Mouse (Mus musculus) liver, embryonic 11.5 days (tissue): ENCODE results near the gene Fbxo17. TPM values are rescaled to one million over a fixed set of nuclear protein-coding genes. Genes with fewer than 3 reads are reported as not detected.

Experiments used
- ATAC-seq: fragments of 200-750 bp; cut with Nextera tagmentation; replicated peaks from 2 replicates; pipeline ENCODE4 v1.8.0; 2017; ENCODE audit warnings: moderate number of reproducible peaks, mild to moderate bottlenecking, moderate TSS enrichment, moderate library complexity; ENCODE audit not compliant: low FRiP score
- DNase-seq: peaks from one replicate; pipeline ENCODE4 v3.0.0-alpha.2; 2017; ENCODE audit warnings: low spot score
- H3K27ac ChIP-seq: fragments of 300-500 bp; sonication (generic); 2 replicates; pipeline ENCODE4 v1.5.1; 2014; ENCODE audit warnings: mild to moderate bottlenecking, low read depth, low read length, control low read depth
- H3K27me3 ChIP-seq: fragments of 300-500 bp; sonication (generic); replicated peaks from 2 replicates; pipeline ENCODE4 v1.6.1; 2014; ENCODE audit warnings: low read length, mixed read lengths; ENCODE audit not compliant: control insufficient read depth, insufficient read depth
- H3K36me3 ChIP-seq: fragments of 300-500 bp; sonication (generic); 2 replicates; pipeline ENCODE4 v1.6.1; 2014; ENCODE audit warnings: mild to moderate bottlenecking, low read length, moderate library complexity, mixed read lengths; ENCODE audit not compliant: control insufficient read depth, insufficient read depth
- H3K4me1 ChIP-seq: fragments of 300-500 bp; sonication (generic); replicated peaks from 2 replicates; pipeline ENCODE4 v1.6.1; 2014; ENCODE audit warnings: low read length, mixed read lengths; ENCODE audit not compliant: control insufficient read depth, insufficient read depth
- H3K4me2 ChIP-seq: fragments of 300-500 bp; sonication (generic); 2 replicates; pipeline ENCODE4 v1.6.1; 2014; ENCODE audit warnings: mild to moderate bottlenecking, control low read depth, moderate library complexity
- H3K4me3 ChIP-seq: fragments of 300-500 bp; sonication (generic); 2 replicates; pipeline ENCODE4 v1.5.1; 2014; ENCODE audit warnings: low read depth, low read length, control low read depth
- H3K9ac ChIP-seq: fragments of 300-500 bp; sonication (generic); 2 replicates; pipeline ENCODE4 v1.6.1; 2014; ENCODE audit warnings: low read depth, low read length, control low read depth
- H3K9me3 ChIP-seq: fragments of 300-500 bp; sonication (generic); 2 replicates; pipeline ENCODE4 v1.6.1; 2016; ENCODE audit warnings: low read length, inconsistent platforms, mixed read lengths; ENCODE audit not compliant: control insufficient read depth
- WGBS: fragments of 180-500 bp; shearing (Covaris S2); extraction: QIAGEN DNeasy Blood & Tissue Kit; methylation state at CpG from one replicate; pipeline ENCODE4 v1.1.7; 2014; 5-methylcytosine and 5-hydroxymethylcytosine counted together
- polyA plus RNA-seq: library from polyadenylated mRNA; unstranded; fragments of >200 nt; fragmentation: Nextera tagmentation; extraction: Ambion mirVana; gene quantifications from 2 replicates; pipeline ENCODE4 v1.2.1, GENCODE M21; 2014

The Fbxo17 gene
- polyA plus RNA-seq, 1 experiment from 2014 or later: 3.7 TPM

DNA sequence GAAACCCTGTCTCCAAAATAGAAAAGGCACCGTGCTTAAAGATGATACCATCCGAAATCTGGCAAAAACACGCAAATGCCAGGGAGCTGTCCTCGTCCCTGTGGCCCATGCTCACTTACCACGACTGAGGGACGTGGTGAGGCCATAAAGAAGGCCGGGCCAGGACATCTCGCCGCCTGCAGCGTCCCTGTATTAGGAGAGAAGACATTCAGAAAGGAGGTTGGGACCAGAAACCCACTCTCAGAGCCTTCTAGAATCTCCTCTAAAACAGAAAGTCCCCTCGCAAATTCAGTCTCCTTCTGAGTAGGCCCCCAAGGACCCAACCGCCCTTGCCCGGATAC is 24.7 kb downstream of the Fbxo17 start:
- WGBS: 1% methylated on average over 13 of the region's 13 CpGs
- Histone ChIP-seq H3K9ac (peak overlapping the region; percentile 77), H3K36me3 (peaks cover 25% of the 10 kb centered on the region), H3K9me3 (no peaks in the 10 kb centered on the region), H3K4me2 (peak overlapping the region; percentile 95), H3K4me1 (peaks cover 15% of the 10 kb centered on the region), H3K4me3 (peak overlapping the region; percentile 76), H3K27me3 (no peaks in the 10 kb centered on the region), H3K27ac (peak overlapping the region; percentile 20)
- ATAC-seq (peak; percentile 18), DNase-seq (no peak)

GRCm38 (mm10) chr7:28741709-28742438 is 25.3 kb downstream of the Fbxo17 start, which contains the start of the genes Mrps12 and Sars2:
TSS of gene Mrps12 (minus strand) at chr7:28741820.
TSS of gene Sars2 (plus strand) at chr7:28741992.
- Histone ChIP-seq H3K9ac (peak within 1 kb of the TSS; percentile 77), H3K27me3 (no peaks in the 10 kb centered on the region), H3K36me3 (peaks cover 26% of the 10 kb centered on the region), H3K9me3 (no peaks in the 10 kb centered on the region), H3K4me1 (peaks cover 15% of the 10 kb centered on the region), H3K4me3 (peak within 1 kb of the TSS; percentile 76), H3K27ac (peak within 1 kb of the TSS; percentile 20), H3K4me2 (peak within 1 kb of the TSS; percentile 95)
- peak; percentile 98 for DNase-seq
- peak; percentile 97 for ATAC-seq
- WGBS: under 1% methylated on average over 39 of the region's 39 CpGs

DNA sequence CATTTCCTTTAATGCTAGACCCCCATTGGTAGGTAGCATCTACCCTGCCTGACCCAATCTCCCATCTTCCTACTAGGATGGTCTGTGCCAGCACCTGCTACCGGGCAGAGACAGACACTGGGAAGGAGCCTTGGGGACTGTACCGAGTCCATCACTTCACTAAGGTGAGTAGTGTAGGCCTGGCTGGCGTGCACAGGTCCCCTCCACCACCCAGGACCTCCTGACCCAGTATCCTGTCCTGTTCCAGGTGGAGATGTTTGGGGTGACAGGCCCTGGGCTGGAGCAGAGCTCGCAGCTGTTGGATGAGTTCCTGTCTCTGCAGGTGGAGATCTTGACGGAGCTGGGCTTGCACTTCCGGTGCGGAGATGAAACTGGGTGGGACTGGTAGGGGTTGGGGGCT is 33.3 kb downstream of the Fbxo17 start:
- peaks cover 11% of the 10 kb centered on the region; the same call in 1 of the 2 replicates for H3K36me3 ChIP-seq
- H3K9ac ChIP-seq: no peak overlapping the region
- H3K4me3 ChIP-seq: no peak overlapping the region
- 92% methylated on average over 7 of the region's 7 CpGs for WGBS
- H3K27me3 ChIP-seq: no peaks in the 10 kb centered on the region
- H3K4me1 ChIP-seq: no peaks in the 10 kb centered on the region
- H3K4me2 ChIP-seq: no peak overlapping the region
- no peak overlapping the region for H3K27ac ChIP-seq
- H3K9me3 ChIP-seq: no peaks in the 10 kb centered on the region
- ATAC-seq (no peak), DNase-seq (no peak)

- peaks cover 14% of the 10 kb centered on the region; the same call in 1 of the 2 replicates for H3K36me3 ChIP-seq
- ATAC-seq (no peak), DNase-seq (no peak)
- 5% methylated on average over 17 of the region's 17 CpGs for WGBS
- no peak within 1 kb of the TSS for H3K27ac ChIP-seq
- H3K9me3 ChIP-seq: no peaks in the 10 kb centered on the region
- H3K9ac ChIP-seq: no peak within 1 kb of the TSS
- peaks cover 16% of the 10 kb centered on the region for H3K27me3 ChIP-seq
- no peak within 1 kb of the TSS for H3K4me3 ChIP-seq
- H3K4me2 ChIP-seq: peak within 1 kb of the TSS; percentile 17; the same call in 1 of the 2 replicates
- H3K4me1 ChIP-seq: 0 out of 2 replicates have a peak, but pooled peaks cover 3% of the 10 kb centered on the region
Measured at GRCm38 (mm10) chr7:28756079-28756478, 39.5 kb downstream of the Fbxo17 start, which contains the start of gene Ccer2. TSS of gene Ccer2 (plus strand) at chr7:28756174.

DNA sequence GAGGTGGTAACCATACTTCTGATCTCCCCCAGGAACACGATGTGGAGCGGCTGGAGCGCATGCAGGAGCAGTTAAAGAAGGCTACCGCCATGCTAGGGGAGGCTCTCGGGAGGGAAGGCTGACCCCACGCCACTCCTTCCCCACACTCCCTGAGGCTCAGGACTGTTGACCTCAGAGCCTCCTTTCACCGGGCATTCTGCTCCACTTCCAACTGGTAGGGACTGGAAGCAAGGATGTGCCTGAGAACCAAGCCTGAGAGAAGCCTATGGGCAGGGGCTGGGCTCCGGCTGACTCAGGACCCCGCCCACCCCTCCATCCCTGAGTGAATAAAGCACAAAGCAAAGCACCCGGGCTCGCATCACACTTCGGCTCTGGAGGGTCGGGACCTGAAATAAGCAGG is 42.0 kb downstream of the Fbxo17 start:
- Histone ChIP-seq H3K4me3 (no peak overlapping the region), H3K36me3 (peaks cover 17% of the 10 kb centered on the region), H3K27me3 (peaks cover 16% of the 10 kb centered on the region), H3K4me2 (no peak overlapping the region), H3K9ac (no peak overlapping the region), H3K27ac (no peak overlapping the region), H3K4me1 (0 out of 2 replicates have a peak, but pooled peaks cover 3% of the 10 kb centered on the region), H3K9me3 (no peaks in the 10 kb centered on the region)
- DNase-seq (no peak), ATAC-seq (no peak)
- 86% methylated on average over 13 of the region's 13 CpGs for WGBS

- no peak overlapping the region for H3K4me3 ChIP-seq
- no peak for DNase-seq
- H3K4me1 ChIP-seq: peaks cover 12% of the 10 kb centered on the region
- H3K9me3 ChIP-seq: no peaks in the 10 kb centered on the region
- peaks cover 17% of the 10 kb centered on the region for H3K36me3 ChIP-seq
- H3K27me3 ChIP-seq: no peaks in the 10 kb centered on the region
- H3K9ac ChIP-seq: no peak overlapping the region
- no peak overlapping the region for H3K27ac ChIP-seq
- no peak for ATAC-seq
- WGBS: 93% methylated on average over 9 of the region's 9 CpGs
- no peak overlapping the region for H3K4me2 ChIP-seq
Measured at GRCm38 (mm10) chr7:28761907-28762306, 45.3 kb downstream of the Fbxo17 start.

GRCm38 (mm10) chr7:28765211-28765610 is 48.6 kb downstream of the Fbxo17 start:
- DNase-seq (no peak), ATAC-seq (no peak)
- 60% methylated on average over 6 of the region's 6 CpGs for WGBS
- peaks cover 12% of the 10 kb centered on the region for H3K36me3 ChIP-seq
- H3K27ac ChIP-seq: no peak overlapping the region
- H3K4me1 ChIP-seq: peaks cover 27% of the 10 kb centered on the region
- H3K9ac ChIP-seq: peak overlapping the region; percentile 45; the same call in 1 of the 2 replicates
- H3K4me2 ChIP-seq: peak overlapping the region; percentile 87
- no peaks in the 10 kb centered on the region for H3K27me3 ChIP-seq
- peak overlapping the region; percentile 66 for H3K4me3 ChIP-seq
- no peaks in the 10 kb centered on the region for H3K9me3 ChIP-seq

DNA sequence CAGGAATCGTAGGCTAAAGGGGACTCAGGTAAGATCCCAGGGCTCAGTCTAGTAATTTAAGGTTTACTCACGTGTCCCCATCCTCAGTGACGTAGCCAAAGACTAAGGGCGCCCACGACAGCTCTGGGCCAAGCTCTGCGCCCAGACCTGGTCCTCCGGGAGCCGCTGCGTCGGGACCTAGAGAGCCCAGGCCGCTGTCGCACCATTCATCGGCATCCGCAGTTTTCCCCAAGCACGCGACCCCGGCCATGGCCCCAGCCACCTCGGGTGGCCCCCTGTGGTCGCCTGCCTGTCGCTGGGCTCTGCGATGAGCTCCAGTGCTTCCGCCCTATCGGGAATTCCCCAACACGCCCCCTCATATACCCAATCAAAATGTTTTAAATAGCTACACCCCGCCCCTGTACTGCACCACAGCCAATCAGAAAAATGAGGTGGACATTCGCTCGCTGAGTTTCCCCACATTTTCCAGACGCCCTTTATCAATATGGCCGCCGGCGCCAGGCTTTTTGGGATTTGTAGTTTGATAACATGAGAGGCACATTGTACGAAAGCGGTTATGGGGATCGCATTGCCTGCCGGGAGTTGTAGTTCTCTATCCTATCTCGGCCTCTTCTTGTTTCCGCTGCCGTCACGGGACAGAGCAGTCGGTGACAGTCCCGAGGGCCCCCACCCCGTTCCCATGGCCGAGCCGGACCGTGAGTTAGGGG is 49.7 kb downstream of the Fbxo17 start, which contains the start of gene Sirt2:
Sirt2 (plus strand) TSS at position 563 of the 707 bp plus-strand sequence.
- Histone ChIP-seq H3K4me3 (peak within 1 kb of the TSS; percentile 66), H3K9me3 (no peaks in the 10 kb centered on the region), H3K4me2 (peak within 1 kb of the TSS; percentile 87), H3K36me3 (peaks cover 5% of the 10 kb centered on the region), H3K9ac (peak within 1 kb of the TSS; percentile 68), H3K27ac (no peak within 1 kb of the TSS), H3K27me3 (no peaks in the 10 kb centered on the region), H3K4me1 (peaks cover 34% of the 10 kb centered on the region)
- peak; percentile 94 for DNase-seq
- WGBS: under 1% methylated on average over 45 of the region's 45 CpGs
- peak; percentile 96 for ATAC-seq
